Comparison of ENCODE assay signal across 8 mouse cellular contexts in the genomic region with DNA sequence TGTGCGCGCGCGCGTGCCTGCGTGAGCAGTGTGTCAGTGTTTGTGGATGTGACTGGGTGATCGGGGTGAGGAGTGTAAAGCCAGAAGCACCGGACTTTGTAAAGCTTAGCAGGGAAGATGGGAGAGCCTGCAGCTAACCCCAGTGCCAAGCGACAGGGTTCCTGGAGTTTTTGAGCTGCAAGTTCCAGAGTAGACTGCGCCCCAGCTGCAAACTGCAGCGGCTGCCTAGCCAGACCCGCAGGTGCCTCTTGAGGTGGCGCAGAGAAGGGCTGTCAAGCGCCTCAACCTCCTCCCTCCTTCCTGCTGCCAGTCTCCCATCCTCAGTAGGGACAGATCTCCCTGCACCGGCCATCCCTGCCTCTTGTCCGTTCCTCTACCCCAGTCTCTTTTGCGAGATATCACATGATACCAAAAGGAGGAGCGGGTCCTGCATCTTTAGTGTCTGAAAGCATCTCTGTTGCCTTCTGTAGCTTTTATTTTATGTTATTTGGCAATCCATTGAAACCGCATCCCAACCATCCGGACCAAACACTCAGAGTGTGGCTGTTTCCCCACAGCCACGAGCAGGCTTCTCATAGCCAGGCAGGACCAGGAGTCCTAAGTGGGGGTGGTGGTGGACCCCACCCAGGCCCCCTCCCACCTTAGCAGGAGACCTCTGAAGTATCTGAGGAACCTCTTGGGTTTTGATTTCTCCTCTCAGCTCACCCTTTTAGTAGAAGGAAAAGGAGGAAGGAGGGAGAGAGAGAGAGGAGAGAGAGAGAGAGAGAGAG. TPM values are rescaled to one million over a fixed set of nuclear protein-coding genes. Genes with fewer than 3 reads are reported as not detected.
DNase-seq lines count a peak whose midpoint lies in the region; ATAC-seq and TF ChIP-seq lines count a peak whose summit lies in the region.

No protein-coding gene starts in this region.

- peak overlapping the region; percentile 91 for H3K4me2 ChIP-seq in hindbrain, embryonic 14.5 days (replicated peaks)
- peak overlapping the region; percentile 92 for H3K4me2 ChIP-seq in neural tube, embryonic 11.5 days (ENCODE audit: low read depth)

- no peaks in the 10 kb centered on the region for H3K36me3 ChIP-seq in kidney, adult 2 months (ENCODE audit: control insufficient read depth, insufficient read depth, low read length)
- no peaks in the 10 kb centered on the region for H3K36me3 ChIP-seq in hindbrain, embryonic 14.5 days (replicated peaks; ENCODE audit: control insufficient read depth, insufficient read depth)
- H3K36me3 ChIP-seq in neural tube, embryonic 11.5 days (ENCODE audit: control insufficient read depth, insufficient read depth, low read length), result no peaks in the 10 kb centered on the region

- no peaks in the 10 kb centered on the region for H3K9me3 ChIP-seq in hindbrain, embryonic 14.5 days (ENCODE audit: control insufficient read depth, low read length)
- H3K9me3 ChIP-seq in neural tube, embryonic 11.5 days (ENCODE audit: control insufficient read depth, low read length), result no peaks in the 10 kb centered on the region

- no peak overlapping the region for H3K27ac ChIP-seq in kidney, adult 2 months (ENCODE audit: insufficient read depth, low read depth, low read length)
- 0 out of 2 replicates have a peak overlapping the region, but pooled peaks have one; percentile 1 for H3K27ac ChIP-seq in hindbrain, embryonic 14.5 days
- H3K27ac ChIP-seq in neural tube, embryonic 11.5 days (ENCODE audit: low read depth, low read length), result no peak overlapping the region

- peak overlapping the region; percentile 24; the same call in 1 of the 2 replicates for H3K9ac ChIP-seq in hindbrain, embryonic 14.5 days
- no peak overlapping the region for H3K9ac ChIP-seq in neural tube, embryonic 11.5 days (ENCODE audit: low read length)

- TF ChIP-seq CTCF in kidney, adult 2 months (conservative IDR thresholded peaks at IDR 0.05; ENCODE audit: insufficient read depth, insufficient read length, low read depth, low read length), result no peak

- WGBS in kidney, adult 2 months, result 4% methylated on average over 21 of the region's 21 CpGs
- WGBS in hindbrain, embryonic 14.5 days, result 3% methylated on average over 21 of the region's 21 CpGs
- WGBS in neural tube, embryonic 11.5 days, result 5% methylated on average over 21 of the region's 21 CpGs

- DNase-seq in kidney, adult 2 months, result no peak
- no peak for DNase-seq in kidney, adult 9 months
- DNase-seq in ZHBTc4 (ENCODE audit: low read depth, low spot score) (peak; percentile 49), liver (no peak)
- DNase-seq in embryo, embryonic 11 days, result peak; percentile 30
- DNase-seq in hindbrain, embryonic 14.5 days (ENCODE audit: low spot score), result no peak
- peak; percentile 36 for DNase-seq in neural tube, embryonic 11.5 days (ENCODE audit: low spot score)
- DNase-seq in lung, postnatal 36 days, result no peak

- H3K27me3 ChIP-seq in kidney, adult 2 months (replicated peaks; ENCODE audit: control insufficient read depth, insufficient read depth, low read length), result no peaks in the 10 kb centered on the region
- H3K27me3 ChIP-seq in hindbrain, embryonic 14.5 days (ENCODE audit: control insufficient read depth, insufficient read depth, low read length), result peaks cover 28% of the 10 kb centered on the region
- H3K27me3 ChIP-seq in neural tube, embryonic 11.5 days (ENCODE audit: control insufficient read depth, insufficient read depth, low read length), result peaks cover 24% of the 10 kb centered on the region

- H3K4me3 ChIP-seq in kidney, adult 2 months (ENCODE audit: insufficient read depth, low read depth, low read length), result peak overlapping the region; percentile 20; the same call in 1 of the 2 replicates
- H3K4me3 ChIP-seq in hindbrain, embryonic 14.5 days (replicated peaks; ENCODE audit: low read length), result peak overlapping the region; percentile 51
- peak overlapping the region; percentile 0; the same call in 1 of the 2 replicates for H3K4me3 ChIP-seq in neural tube, embryonic 11.5 days (ENCODE audit: low read depth, low read length)

- peaks cover 5% of the 10 kb centered on the region; the same call in 1 of the 2 replicates for H3K4me1 ChIP-seq in kidney, adult 2 months (ENCODE audit: control insufficient read depth, insufficient read depth, low read length)
- H3K4me1 ChIP-seq in hindbrain, embryonic 14.5 days (replicated peaks; ENCODE audit: control insufficient read depth, insufficient read depth, low read length), result peaks cover 23% of the 10 kb centered on the region
- peaks cover 17% of the 10 kb centered on the region for H3K4me1 ChIP-seq in neural tube, embryonic 11.5 days (ENCODE audit: control insufficient read depth, insufficient read depth, low read length)

- ATAC-seq in hindbrain, embryonic 14.5 days (ENCODE audit: low FRiP score), result no peak
- ATAC-seq in neural tube, embryonic 11.5 days (ENCODE audit: insufficient read depth, low FRiP score, low TSS enrichment), result no peak

- no peak for TF ChIP-seq POLR2A in kidney, adult 2 months (IDR thresholded peaks at IDR 0.05; ENCODE audit: low read depth, low read length)

RNA-seq across cellular contexts. Expression of a gene that starts 1.0 kb away (rescaled TPM):
- polyA plus RNA-seq in kidney, adult 2 months (2012; rRNA removed), result 1.8 and 2.0 TPM in 2 replicates
- 14.7 and 15.8 TPM in 2 replicates for polyA plus RNA-seq in hindbrain, embryonic 14.5 days (2014; fragmentation: Nextera tagmentation; extraction: Ambion mirVana)
- polyA plus RNA-seq in neural tube, embryonic 11.5 days (2014; fragmentation: Nextera tagmentation; extraction: Ambion mirVana), result 5.9 and 7.5 TPM in 2 replicates

RNA-seq across cellular contexts. Expression of a gene that starts 40.6 kb away (rescaled TPM):
- not detected in 2 replicates for polyA plus RNA-seq in kidney, adult 2 months (2012; rRNA removed)
- not detected in 2 replicates for polyA plus RNA-seq in hindbrain, embryonic 14.5 days (2014; fragmentation: Nextera tagmentation; extraction: Ambion mirVana)
- not detected in 2 replicates for polyA plus RNA-seq in neural tube, embryonic 11.5 days (2014; fragmentation: Nextera tagmentation; extraction: Ambion mirVana)

Comparison
In these comparisons a context has a peak if more than half of its experiments do, and no peak if none do; other contexts are left out.
1. DNase-seq: peak in ZHBTc4 (single experiment), embryo, embryonic 11 days (single experiment) and neural tube, embryonic 11.5 days (single experiment); none in kidney, adult 2 months (single experiment), kidney, adult 9 months (single experiment), hindbrain, embryonic 14.5 days (single experiment), liver (single experiment) and lung, postnatal 36 days (single experiment).
2. H3K4me3 ChIP-seq: peak in every context shown above with its lines; median percentile 51 in hindbrain, embryonic 14.5 days; 20 in kidney, adult 2 months; 0 in neural tube, embryonic 11.5 days.